Mouse (Mus musculus) embryonic facial prominence, embryonic 13.5 days (tissue): ENCODE results near the gene Tmem39a. TPM values are rescaled to one million over a fixed set of nuclear protein-coding genes. Genes with fewer than 3 reads are reported as not detected.

Experiments used
- ATAC-seq: fragments of 200-750 bp; cut with Nextera tagmentation; 2 replicates; pipeline ENCODE4 v1.8.0; 2017; ENCODE audit warnings: low read depth; ENCODE audit not compliant: insufficient number of reproducible peaks, insufficient read depth, low FRiP score, low TSS enrichment
- H3K27ac ChIP-seq: fragments of 300-500 bp; sonication (generic); 2 replicates; pipeline ENCODE4 v1.5.1; 2015; ENCODE audit warnings: moderate library complexity, mild to moderate bottlenecking, inconsistent platforms
- H3K27me3 ChIP-seq: fragments of 300-500 bp; sonication (generic); 2 replicates; pipeline ENCODE4 v1.6.1; 2015; ENCODE audit warnings: mild to moderate bottlenecking, inconsistent platforms
- H3K36me3 ChIP-seq: fragments of 300-500 bp; sonication (generic); 2 replicates; pipeline ENCODE4 v1.6.1; 2015; ENCODE audit warnings: mild to moderate bottlenecking, inconsistent platforms
- H3K4me1 ChIP-seq: fragments of 300-500 bp; sonication (generic); 2 replicates; pipeline ENCODE4 v1.6.1; 2015; ENCODE audit warnings: inconsistent platforms
- H3K4me2 ChIP-seq: fragments of 300-500 bp; sonication (generic); 2 replicates; pipeline ENCODE4 v1.6.1; 2015; ENCODE audit warnings: moderate library complexity, mild to moderate bottlenecking, inconsistent platforms
- H3K4me3 ChIP-seq: fragments of 300-500 bp; sonication (generic); 2 replicates; pipeline ENCODE4 v1.5.1; 2015; ENCODE audit warnings: mild to moderate bottlenecking, inconsistent platforms
- H3K9ac ChIP-seq: fragments of 300-500 bp; sonication (generic); 2 replicates; pipeline ENCODE4 v1.6.1; 2015; ENCODE audit warnings: mild to moderate bottlenecking, inconsistent platforms
- H3K9me3 ChIP-seq: fragments of 300-500 bp; sonication (generic); 2 replicates; pipeline ENCODE4 v1.6.1; 2016; ENCODE audit warnings: inconsistent platforms
- WGBS: fragments of 180-500 bp; shearing (Covaris S2); methylation state at CpG from one replicate; pipeline ENCODE4 v1.1.7; 2015; ENCODE audit warnings: mixed read lengths; 5-methylcytosine and 5-hydroxymethylcytosine counted together
- polyA plus RNA-seq: library from polyadenylated mRNA; unstranded; fragments of >200 nt; fragmentation: Nextera tagmentation; extraction: Ambion mirVana; gene quantifications from 2 replicates; pipeline ENCODE4 v1.2.1, GENCODE M21; 2015

Gene Tmem39a
- polyA plus RNA-seq, result 126 and 139 TPM in 2 replicates

DNA sequence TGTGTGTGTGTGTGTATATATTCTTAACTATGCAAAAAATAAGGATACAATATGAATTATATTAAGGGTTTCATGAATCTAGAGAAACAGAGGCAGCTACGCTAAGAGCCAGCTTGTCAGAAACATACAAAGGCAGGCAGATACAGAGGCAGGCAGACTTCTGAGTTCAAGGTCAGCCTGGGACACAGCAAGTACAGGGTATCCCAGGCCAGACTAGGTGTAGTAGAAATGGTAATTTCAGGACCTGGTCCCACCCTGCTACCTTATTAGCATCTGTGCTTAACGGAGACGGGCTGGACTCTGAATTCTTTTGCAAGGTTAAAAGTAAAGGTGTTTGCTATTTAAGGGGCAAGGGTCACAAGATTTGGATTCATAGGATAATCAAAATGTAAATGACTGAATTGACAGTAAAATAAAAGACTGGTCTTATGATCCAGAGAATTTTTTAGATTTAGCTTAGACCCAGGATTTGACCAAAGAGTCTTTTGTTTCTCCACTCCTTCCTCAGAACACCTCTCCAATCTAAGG, at the start of gene Tmem39a:
TSS of gene Tmem39a (plus strand) at position 478 of the 528 bp plus-strand sequence.
- no peak for ATAC-seq
- Histone ChIP-seq H3K9me3 (no peaks in the 10 kb centered on the region), H3K27ac (no peak within 1 kb of the TSS), H3K4me1 (no peaks in the 10 kb centered on the region), H3K4me2 (no peak within 1 kb of the TSS), H3K4me3 (no peak within 1 kb of the TSS), H3K27me3 (peaks cover 41% of the 10 kb centered on the region), H3K36me3 (no peaks in the 10 kb centered on the region), H3K9ac (0 out of 2 replicates have a peak within 1 kb of the TSS, but pooled peaks have one; percentile 21)
- 75% methylated on average over 3 of the region's 3 CpGs for WGBS

DNA sequence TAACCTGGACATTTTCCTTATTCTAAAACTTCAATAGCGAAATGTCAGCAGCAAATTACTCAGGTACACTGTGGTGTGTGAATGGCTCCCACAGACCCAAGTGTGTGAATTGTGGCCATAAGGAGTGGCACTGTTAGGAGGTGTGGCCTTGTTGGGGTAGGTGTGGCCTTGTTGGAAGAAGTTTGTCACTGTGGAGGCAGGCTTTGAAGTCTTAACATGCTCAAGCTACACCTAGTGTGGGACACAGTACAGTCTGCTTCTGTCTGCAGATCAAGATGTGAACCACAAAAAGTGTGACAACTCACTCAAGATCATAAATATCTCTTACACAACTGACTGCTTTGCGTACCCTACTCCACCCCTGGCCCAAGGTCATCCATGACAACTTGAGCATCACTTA, 47.7 kb upstream of the Tmem39a start:
- H3K4me1 ChIP-seq, result no peaks in the 10 kb centered on the region
- no peak overlapping the region for H3K4me2 ChIP-seq
- H3K4me3 ChIP-seq, result no peak overlapping the region
- 92% methylated on average over 2 of the region's 2 CpGs for WGBS
- no peaks in the 10 kb centered on the region for H3K9me3 ChIP-seq
- H3K27ac ChIP-seq, result no peak overlapping the region
- no peaks in the 10 kb centered on the region for H3K27me3 ChIP-seq
- H3K36me3 ChIP-seq, result peaks cover 70% of the 10 kb centered on the region
- ATAC-seq, result no peak
- H3K9ac ChIP-seq, result no peak overlapping the region

DNA sequence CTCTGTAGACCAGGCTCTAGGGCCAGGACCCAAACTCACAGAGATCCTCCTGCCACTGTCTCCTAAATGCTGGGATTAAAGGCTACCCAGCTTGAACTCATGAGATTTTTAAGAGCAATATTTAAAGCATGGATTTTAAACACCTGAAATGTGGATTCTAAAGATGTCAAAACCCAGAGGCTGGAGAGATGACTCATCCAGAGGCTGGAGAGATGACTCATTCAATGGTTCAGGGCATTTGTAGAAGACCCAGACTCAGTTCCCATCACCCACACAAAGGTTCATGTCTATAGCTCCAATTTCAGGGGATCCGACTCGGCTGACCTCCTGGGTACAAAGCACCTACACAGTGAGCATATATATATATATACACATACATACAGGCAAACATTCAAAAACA, 39.4 kb upstream of the Tmem39a start:
- H3K36me3 ChIP-seq, result peaks cover 41% of the 10 kb centered on the region
- WGBS, result 93% methylated on average over 2 of the region's 2 CpGs
- H3K4me2 ChIP-seq, result no peak overlapping the region
- H3K4me1 ChIP-seq, result peaks cover 11% of the 10 kb centered on the region; the same call in 1 of the 2 replicates
- no peaks in the 10 kb centered on the region for H3K9me3 ChIP-seq
- H3K27ac ChIP-seq, result no peak overlapping the region
- ATAC-seq, result no peak
- no peak overlapping the region for H3K9ac ChIP-seq
- H3K4me3 ChIP-seq, result no peak overlapping the region
- H3K27me3 ChIP-seq, result no peaks in the 10 kb centered on the region

GRCm38 (mm10) chr16:38521211-38521987, 37.1 kb upstream of the Tmem39a start:
- peak overlapping the region; percentile 94 for H3K9ac ChIP-seq
- H3K4me3 ChIP-seq, result peak overlapping the region; percentile 94
- 34% methylated on average over 8 of the region's 8 CpGs for WGBS
- no peak for ATAC-seq
- peaks cover 11% of the 10 kb centered on the region; the same call in 1 of the 2 replicates for H3K4me1 ChIP-seq
- no peaks in the 10 kb centered on the region for H3K9me3 ChIP-seq
- H3K27ac ChIP-seq, result no peak overlapping the region
- no peaks in the 10 kb centered on the region for H3K27me3 ChIP-seq
- H3K36me3 ChIP-seq, result peaks cover 46% of the 10 kb centered on the region
- peak overlapping the region; percentile 61 for H3K4me2 ChIP-seq

DNA sequence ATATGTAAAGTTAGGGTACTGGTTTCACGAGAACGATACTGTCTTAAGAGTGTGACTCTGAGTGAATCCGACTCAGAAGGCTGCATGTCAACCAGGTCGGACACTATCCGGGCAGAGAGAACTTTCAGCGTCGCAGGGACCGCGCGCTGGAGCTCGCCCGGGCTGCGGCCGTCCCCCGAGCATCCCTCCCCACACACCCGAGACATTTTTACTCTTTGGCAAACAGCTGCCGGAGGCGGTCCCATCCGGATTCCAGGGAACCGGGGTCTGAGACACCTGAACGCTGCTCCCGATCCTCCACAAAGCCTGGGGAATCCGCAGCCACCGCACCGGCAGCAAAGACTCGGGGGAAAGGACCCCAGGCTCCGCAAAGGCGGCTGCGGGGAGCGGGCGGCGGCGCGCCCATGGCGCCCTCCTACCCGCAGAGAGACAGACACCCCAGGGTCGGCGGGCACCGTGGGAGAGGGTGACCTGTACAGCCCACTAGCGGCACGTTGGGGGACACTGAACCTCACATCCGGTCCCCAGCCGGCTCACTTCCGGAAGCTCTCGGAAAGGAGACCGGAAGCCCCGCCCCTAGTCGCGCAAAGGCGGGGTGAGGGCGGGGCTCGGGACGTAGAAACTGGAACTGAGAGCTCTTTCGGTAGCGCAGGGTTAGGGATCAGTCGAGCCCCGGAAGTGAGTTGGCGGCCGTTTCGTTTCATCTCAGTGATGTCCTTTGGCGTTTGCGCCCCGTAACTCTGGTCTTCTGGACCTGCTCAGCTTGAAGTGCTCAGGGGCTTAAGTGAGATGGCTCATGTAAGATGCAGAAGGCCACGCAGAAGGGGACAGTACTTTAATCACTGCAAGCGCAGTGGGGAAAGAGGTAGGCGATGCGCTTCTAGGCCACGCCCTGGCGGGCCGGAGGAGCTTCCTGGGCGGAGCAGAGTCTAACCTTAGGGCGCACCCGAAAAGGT, 36.1 kb upstream of the Tmem39a start, which contains the start of gene Timmdc1:
TSS of gene Timmdc1 (minus strand) at position 535 of the 956 bp plus-strand sequence.
- Histone ChIP-seq H3K4me2 (peak within 1 kb of the TSS; percentile 61), H3K27ac (peak within 1 kb of the TSS; percentile 93), H3K4me3 (peak within 1 kb of the TSS; percentile 94), H3K36me3 (peaks cover 45% of the 10 kb centered on the region), H3K27me3 (no peaks in the 10 kb centered on the region), H3K9me3 (no peaks in the 10 kb centered on the region), H3K4me1 (peaks cover 11% of the 10 kb centered on the region; the same call in 1 of the 2 replicates), H3K9ac (peak within 1 kb of the TSS; percentile 94)
- under 1% methylated on average over 73 of the region's 73 CpGs for WGBS
- ATAC-seq, result peak; percentile 95

DNA sequence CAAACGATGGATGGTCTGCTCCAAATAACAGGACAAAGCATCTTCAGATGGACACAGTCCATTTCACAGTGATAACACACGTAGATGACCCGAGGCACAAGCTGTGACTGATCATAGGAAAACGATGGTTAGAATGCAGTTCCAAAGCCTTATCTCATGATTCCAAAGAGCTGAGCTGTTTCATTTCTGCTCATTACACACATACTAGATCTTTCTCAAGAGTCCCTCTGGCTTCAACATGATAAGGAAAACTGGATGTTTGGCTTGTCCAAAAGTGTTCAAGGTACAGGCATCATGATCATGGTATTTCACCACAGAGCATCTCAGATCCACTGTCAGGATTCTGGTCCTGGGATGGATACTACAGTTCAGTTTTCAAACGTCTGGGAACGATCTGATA, 32.2 kb upstream of the Tmem39a start:
- Histone ChIP-seq H3K36me3 (peaks cover 68% of the 10 kb centered on the region), H3K9ac (no peak overlapping the region), H3K4me1 (peaks cover 11% of the 10 kb centered on the region; the same call in 1 of the 2 replicates), H3K4me2 (no peak overlapping the region), H3K9me3 (no peaks in the 10 kb centered on the region), H3K4me3 (no peak overlapping the region), H3K27ac (no peak overlapping the region), H3K27me3 (no peaks in the 10 kb centered on the region)
- WGBS, result 84% methylated on average over 6 of the region's 6 CpGs
- ATAC-seq, result no peak

- Histone ChIP-seq H3K4me1 (0 out of 2 replicates have a peak, but pooled peaks cover 5% of the 10 kb centered on the region), H3K4me2 (no peak overlapping the region), H3K27ac (no peak overlapping the region), H3K9me3 (no peaks in the 10 kb centered on the region), H3K27me3 (no peaks in the 10 kb centered on the region), H3K4me3 (no peak overlapping the region), H3K36me3 (peaks cover 83% of the 10 kb centered on the region), H3K9ac (0 out of 2 replicates have a peak overlapping the region, but pooled peaks have one; percentile 32)
- ATAC-seq, result no peak
- 48% methylated on average over 8 of the region's 8 CpGs for WGBS
Observed at GRCm38 (mm10) chr16:38536544-38537146, 21.9 kb upstream of the Tmem39a start.

GRCm38 (mm10) chr16:38538716-38539380, 19.6 kb upstream of the Tmem39a start:
- no peak overlapping the region for H3K27ac ChIP-seq
- WGBS, result 90% methylated on average over 13 of the region's 13 CpGs
- H3K4me3 ChIP-seq, result no peak overlapping the region
- no peak overlapping the region for H3K4me2 ChIP-seq
- H3K9me3 ChIP-seq, result no peaks in the 10 kb centered on the region
- H3K9ac ChIP-seq, result no peak overlapping the region
- no peaks in the 10 kb centered on the region for H3K27me3 ChIP-seq
- no peak for ATAC-seq
- peaks cover 82% of the 10 kb centered on the region for H3K36me3 ChIP-seq
- 0 out of 2 replicates have a peak, but pooled peaks cover 5% of the 10 kb centered on the region for H3K4me1 ChIP-seq

- WGBS, result 82% methylated on average over 1 of the region's 1 CpGs
- ATAC-seq, result no peak
- Histone ChIP-seq H3K27ac (no peak overlapping the region), H3K4me1 (peaks cover 15% of the 10 kb centered on the region), H3K4me2 (peak overlapping the region; percentile 74; the same call in 1 of the 2 replicates), H3K27me3 (peaks cover 8% of the 10 kb centered on the region), H3K4me3 (no peak overlapping the region), H3K9ac (no peak overlapping the region), H3K9me3 (no peaks in the 10 kb centered on the region), H3K36me3 (peaks cover 47% of the 10 kb centered on the region)
Observed at GRCm38 (mm10) chr16:38548000-38548399, 10.5 kb upstream of the Tmem39a start.

DNA sequence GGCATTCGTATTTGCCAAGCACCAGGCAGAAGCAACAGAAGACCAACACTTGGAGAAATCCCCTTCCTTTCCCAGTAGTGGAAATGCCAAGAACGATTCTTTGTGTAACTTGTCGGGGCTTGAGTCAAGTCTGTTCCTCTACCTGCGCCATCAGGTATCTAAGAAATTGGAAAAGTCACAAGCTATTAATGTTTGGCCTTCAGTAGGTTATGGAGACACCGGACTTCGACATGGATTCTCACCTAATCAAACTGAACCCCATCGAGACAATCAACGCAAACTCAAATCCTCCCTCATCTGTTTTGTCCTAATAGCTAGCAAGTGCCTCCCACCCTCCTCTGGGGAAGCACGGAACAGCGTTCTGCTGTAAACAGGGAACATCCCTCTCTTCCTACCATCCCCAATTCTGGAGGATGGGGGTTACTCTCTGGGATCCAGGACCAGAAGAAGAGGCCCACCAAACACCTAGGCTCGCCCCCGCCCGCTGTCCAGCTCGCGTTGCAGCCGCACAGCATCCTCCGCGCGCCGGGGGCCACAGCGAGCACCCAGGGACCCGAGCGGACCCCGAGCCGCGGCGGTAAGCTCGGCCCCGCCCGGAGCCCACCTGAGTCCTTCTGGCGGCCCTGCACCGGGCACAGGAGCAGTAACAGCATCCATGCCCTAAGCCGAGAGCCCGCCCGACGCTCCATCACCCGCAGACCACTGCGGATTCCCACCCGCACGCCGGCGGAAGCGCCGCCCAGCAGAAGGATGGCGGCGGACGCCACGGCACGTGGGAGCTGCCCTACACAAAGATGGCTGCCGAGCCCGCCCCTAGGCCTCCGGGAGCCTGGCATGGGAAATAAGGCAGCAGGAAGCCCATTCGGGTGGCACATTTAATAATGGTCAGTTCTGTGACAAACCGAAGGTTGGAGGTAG, 8.8 kb upstream of the Tmem39a start, which contains the start of gene Poglut1:
TSS of gene Poglut1 (minus strand) at position 780 of the 918 bp plus-strand sequence.
- peak within 1 kb of the TSS; percentile 74 for H3K4me2 ChIP-seq
- H3K4me1 ChIP-seq, result peaks cover 15% of the 10 kb centered on the region
- peak within 1 kb of the TSS; percentile 89 for H3K4me3 ChIP-seq
- peak within 1 kb of the TSS; percentile 92 for H3K9ac ChIP-seq
- H3K36me3 ChIP-seq, result peaks cover 31% of the 10 kb centered on the region
- 2% methylated on average over 54 of the region's 54 CpGs for WGBS
- peak within 1 kb of the TSS; percentile 68 for H3K27ac ChIP-seq
- no peaks in the 10 kb centered on the region for H3K9me3 ChIP-seq
- ATAC-seq, result peak; percentile 86
- H3K27me3 ChIP-seq, result peaks cover 13% of the 10 kb centered on the region
